Comparison of ENCODE assay signal across 23 mouse cellular contexts in the genomic region with DNA sequence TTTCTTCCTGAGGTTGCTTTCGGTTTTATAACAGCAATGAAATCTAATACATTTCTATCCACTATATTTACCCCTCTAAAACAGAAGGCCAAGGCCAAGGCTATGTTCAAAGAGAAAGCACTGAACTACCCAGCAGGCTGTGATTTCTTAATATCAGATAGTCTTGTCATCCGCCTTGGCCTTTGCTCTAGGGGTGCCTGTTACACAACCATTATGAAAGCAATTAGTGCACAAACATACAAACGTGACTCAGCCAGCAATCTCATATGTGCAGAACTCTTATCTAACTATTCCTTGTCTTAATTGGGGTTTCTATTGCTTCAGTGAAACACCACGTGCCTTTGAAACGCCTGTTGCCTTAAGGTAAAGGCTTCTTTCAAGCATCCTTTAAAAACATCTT. TPM values are rescaled to one million over a fixed set of nuclear protein-coding genes. Genes with fewer than 3 reads are reported as not detected.
A peak's percentile ranks its signal among the peaks of the same experiment; 100 is the strongest.
DNase-seq lines count a peak whose midpoint lies in the region; ATAC-seq and TF ChIP-seq lines count a peak whose summit lies in the region.
"Had no signal": no experiment of that assay in that cellular context is flagged by ENCODE, and none has a peak within 500 bp of the region (broad histone marks: within the 10 kb centered on the region; RNA-seq: fewer than 3 reads in every experiment).

No protein-coding gene starts in this region.

- H3K4me1 ChIP-seq in lung, postnatal 0 days (ENCODE audit: insufficient read depth, low read depth, low read length), result 0 out of 2 replicates have a peak, but pooled peaks cover 3% of the 10 kb centered on the region
- peaks cover 2 to 9% of the 10 kb centered on the region in 2 experiments; a peak in 2 of 4 replicates for H3K4me1 ChIP-seq in MEL (ENCODE audit: control insufficient read depth in 1 of 2, insufficient read depth in 2 of 2, low read length in 2 of 2)
- H3K4me1 ChIP-seq in intestine, postnatal 0 days (replicated peaks; ENCODE audit: control insufficient read depth, insufficient read depth, low read length), result no peaks in the 10 kb centered on the region
- H3K4me1 ChIP-seq in kidney, embryonic 15.5 days, result no peaks in the 10 kb centered on the region
- H3K4me1 ChIP-seq: embryonic facial prominence, embryonic 13.5 days; forebrain, embryonic 15.5 days; hindbrain, embryonic 12.5 days; midbrain, embryonic 15.5 days had no signal

- H3K9me3 ChIP-seq in lung, postnatal 0 days (ENCODE audit: low read length), result no peaks in the 10 kb centered on the region
- no peaks in the 10 kb centered on the region for H3K9me3 ChIP-seq in MEL (replicated peaks; ENCODE audit: insufficient read depth, low read length)
- H3K9me3 ChIP-seq in intestine, postnatal 0 days (ENCODE audit: control insufficient read depth), result no peaks in the 10 kb centered on the region
- H3K9me3 ChIP-seq in kidney, embryonic 15.5 days (replicated peaks), result no peaks in the 10 kb centered on the region
- H3K9me3 ChIP-seq: embryonic facial prominence, embryonic 13.5 days; forebrain, embryonic 15.5 days; heart, embryonic 10.5 days; hindbrain, embryonic 12.5 days; midbrain, embryonic 15.5 days had no signal

- H3K4me2 ChIP-seq in lung, postnatal 0 days (replicated peaks; ENCODE audit: low read depth, low read length), result no peak overlapping the region
- no peak overlapping the region for H3K4me2 ChIP-seq in intestine, postnatal 0 days (replicated peaks; ENCODE audit: low read depth)
- no peak overlapping the region for H3K4me2 ChIP-seq in kidney, embryonic 15.5 days
- H3K4me2 ChIP-seq: embryonic facial prominence, embryonic 13.5 days; forebrain, embryonic 15.5 days; hindbrain, embryonic 12.5 days; midbrain, embryonic 15.5 days had no signal

- H3K79me2 ChIP-seq in MEL (ENCODE audit: control insufficient read depth, insufficient read depth, low read length, poor library complexity), result no peaks in the 10 kb centered on the region

- no peak overlapping the region for H3K27ac ChIP-seq in lung, postnatal 0 days (ENCODE audit: low read length)
- H3K27ac ChIP-seq in MEL (ENCODE audit: control insufficient read depth, low read depth, low read length), result no peak overlapping the region
- peak overlapping the region; percentile 58 for H3K27ac ChIP-seq in intestine, postnatal 0 days (ENCODE audit: low read depth, low read length)
- H3K27ac ChIP-seq in kidney, embryonic 15.5 days, result no peak overlapping the region
- H3K27ac ChIP-seq: embryonic facial prominence, embryonic 13.5 days; forebrain, embryonic 15.5 days; heart, embryonic 10.5 days; hindbrain, embryonic 12.5 days; liver, embryonic 14.5 days; midbrain, embryonic 15.5 days had no signal

- H3K4me3 ChIP-seq in lung, postnatal 0 days (ENCODE audit: low read depth, low read length), result no peak overlapping the region
- no peak overlapping the region for H3K4me3 ChIP-seq in MEL (ENCODE audit: control insufficient read depth in 1 of 2, insufficient read depth in 1 of 2, low read depth in 2 of 2, low read length in 2 of 2)
- H3K4me3 ChIP-seq in intestine, postnatal 0 days (ENCODE audit: low read depth, low read length), result no peak overlapping the region
- H3K4me3 ChIP-seq in kidney, embryonic 15.5 days (replicated peaks), result no peak overlapping the region
- H3K4me3 ChIP-seq: embryonic facial prominence, embryonic 13.5 days; forebrain, embryonic 15.5 days; heart, embryonic 10.5 days; hindbrain, embryonic 12.5 days; midbrain, embryonic 15.5 days; myocyte had no signal

- no peak for TF ChIP-seq CTCF in lung, postnatal 0 days (IDR thresholded peaks at IDR 0.05)
- TF ChIP-seq CTCF in MEL (IDR thresholded peaks at IDR 0.05 in 2 of 3, conservative IDR thresholded peaks at IDR 0.05 in 1 of 3; ENCODE audit: control insufficient read depth in 1 of 3, insufficient read depth in 1 of 3, low read depth in 2 of 3, low read length in 3 of 3, poor library complexity in 1 of 3, severe bottlenecking in 1 of 3), result no peak
- no peak for TF ChIP-seq CTCF in intestine, postnatal 0 days (IDR thresholded peaks at IDR 0.05; ENCODE audit: low read depth)

- WGBS in lung, postnatal 0 days, result 58% methylated on average over 5 of the region's 5 CpGs
- WGBS in intestine, postnatal 0 days, result 50% methylated on average over 5 of the region's 5 CpGs
- WGBS in kidney, embryonic 15.5 days, result 84% methylated on average over 5 of the region's 5 CpGs

- no peak for TF ChIP-seq POLR2A in MEL (IDR thresholded peaks at IDR 0.05; ENCODE audit: control insufficient read depth in 1 of 2, insufficient read depth in 1 of 2, low read depth in 1 of 2, low read length in 2 of 2, poor library complexity in 1 of 2)

- H3K27me3 ChIP-seq in lung, postnatal 0 days (replicated peaks; ENCODE audit: insufficient read depth, low read length), result no peaks in the 10 kb centered on the region
- no peaks in the 10 kb centered on the region for H3K27me3 ChIP-seq in MEL (ENCODE audit: control insufficient read depth in 1 of 2, insufficient read depth in 2 of 2, low read length in 2 of 2)
- H3K27me3 ChIP-seq in intestine, postnatal 0 days (replicated peaks; ENCODE audit: control insufficient read depth, insufficient read depth, low read length), result no peaks in the 10 kb centered on the region
- H3K27me3 ChIP-seq in kidney, embryonic 15.5 days, result no peaks in the 10 kb centered on the region
- H3K27me3 ChIP-seq: embryonic facial prominence, embryonic 13.5 days; forebrain, embryonic 15.5 days; hindbrain, embryonic 12.5 days; midbrain, embryonic 15.5 days; Patski had no signal

- H3K36me3 ChIP-seq in lung, postnatal 0 days (ENCODE audit: insufficient read depth, low read length), result no peaks in the 10 kb centered on the region
- no peaks in the 10 kb centered on the region; a peak in 1 of 4 replicates for H3K36me3 ChIP-seq in MEL (ENCODE audit: control insufficient read depth in 1 of 2, insufficient read depth in 2 of 2, low read length in 2 of 2)
- no peaks in the 10 kb centered on the region for H3K36me3 ChIP-seq in intestine, postnatal 0 days (ENCODE audit: control insufficient read depth, insufficient read depth)
- 0 out of 2 replicates have a peak, but pooled peaks cover 4% of the 10 kb centered on the region for H3K36me3 ChIP-seq in kidney, embryonic 15.5 days
- H3K36me3 ChIP-seq: forebrain, embryonic 15.5 days; hindbrain, embryonic 12.5 days; midbrain, embryonic 15.5 days had no signal

- DNase-seq in lung, postnatal 0 days (ENCODE audit: low spot score), result peak; percentile 57
- no peak for DNase-seq in lung, postnatal 10 days
- DNase-seq in MEL (ENCODE audit: low read depth, low spot score), result no peak
- DNase-seq in adrenal gland, postnatal 10 days, result peak; percentile 59
- no peak for DNase-seq in left cerebral cortex, adult 18-20 months (ENCODE audit: low spot score in 2 of 2)
- DNase-seq in gastrocnemius, postnatal 25 days, result no peak
- DNase-seq: cerebellum, adult 9-11 months; gastrocnemius, postnatal 14 days; heart, postnatal 10 days; kidney, adult 9 months; kidney, postnatal 36 days; right cerebral cortex, postnatal 25 days; thymus, postnatal 36 days had no signal

- peak; percentile 65 for ATAC-seq in lung, postnatal 0 days
- peak; percentile 95 for ATAC-seq in intestine, postnatal 0 days
- ATAC-seq in kidney, embryonic 15.5 days (replicated peaks; ENCODE audit: low FRiP score), result no peak
- ATAC-seq: forebrain, embryonic 15.5 days; midbrain, embryonic 15.5 days; Patski had no signal

- no peak overlapping the region for H3K9ac ChIP-seq in lung, postnatal 0 days (replicated peaks; ENCODE audit: low read depth)
- H3K9ac ChIP-seq in MEL (ENCODE audit: control insufficient read depth, low read depth, low read length, poor library complexity, severe bottlenecking), result no peak overlapping the region
- H3K9ac ChIP-seq in intestine, postnatal 0 days (ENCODE audit: low read depth, low read length), result no peak overlapping the region
- H3K9ac ChIP-seq in kidney, embryonic 15.5 days, result no peak overlapping the region
- H3K9ac ChIP-seq: embryonic facial prominence, embryonic 13.5 days; forebrain, embryonic 15.5 days; hindbrain, embryonic 12.5 days; liver, embryonic 14.5 days; midbrain, embryonic 15.5 days had no signal

- TF ChIP-seq EP300 in lung, postnatal 0 days (IDR thresholded peaks at IDR 0.05), result peak; percentile 49; the same call in 1 of the 2 replicates
- TF ChIP-seq EP300 in MEL (IDR thresholded peaks at IDR 0.05; ENCODE audit: low read depth in 1 of 2, low read length in 2 of 2), result no peak

- TF ChIP-seq RAD21 in MEL (IDR thresholded peaks at IDR 0.05; ENCODE audit: low read depth, low read length), result no peak

RNA-seq across cellular contexts. Expression of a gene that starts 5.9 kb away (rescaled TPM):
- polyA plus RNA-seq in lung, postnatal 0 days (2015; fragmentation: Nextera tagmentation; extraction: Ambion mirVana), result 133 and 137 TPM in 2 replicates
- 49.3 and 50.6 TPM in 2 replicates for total RNA-seq in MEL (2012; rRNA removed)
- polyA plus RNA-seq in MEL (2012; ENCODE audit: insufficient read depth in 1 of 2, insufficient read length in 2 of 2, low read depth in 1 of 2, low replicate concordance in 2 of 2, missing spikeins in 1 of 2), result 100 to 1,000 TPM in 1 of 2 experiments, not detected in 1; 155 TPM
- total RNA-seq in adrenal gland, postnatal 10 days (2021), result 10 to 100 TPM; 84.8 to 86.0 TPM
- polyA plus RNA-seq in intestine, postnatal 0 days (2015; fragmentation: Nextera tagmentation; extraction: Ambion mirVana), result 151 and 153 TPM in 2 replicates
- 178 and 184 TPM in 2 replicates for polyA plus RNA-seq in kidney, embryonic 15.5 days (2015; fragmentation: Nextera tagmentation; extraction: Ambion mirVana)
- total RNA-seq in left cerebral cortex, adult 18-20 months (2021), result 10 to 100 TPM; 88.2 to 91.3 TPM
- 10 to 100 TPM; 48.1 to 52.8 TPM for total RNA-seq in gastrocnemius, postnatal 25 days (2021)

RNA-seq across cellular contexts. Expression of a gene that starts 27.9 kb away (rescaled TPM):
- polyA plus RNA-seq in lung, postnatal 0 days (2015; fragmentation: Nextera tagmentation; extraction: Ambion mirVana), result 42.1 and 47.8 TPM in 2 replicates
- 53.0 and 59.6 TPM in 2 replicates for total RNA-seq in MEL (2012; rRNA removed)
- 10 to 100 TPM in 1 of 2 experiments, not detected in 1; 55.6 TPM for polyA plus RNA-seq in MEL (2012; ENCODE audit: insufficient read depth in 1 of 2, insufficient read length in 2 of 2, low read depth in 1 of 2, low replicate concordance in 2 of 2, missing spikeins in 1 of 2)
- total RNA-seq in adrenal gland, postnatal 10 days (2021), result 10 to 100 TPM; 85.6 to 87.4 TPM
- 53.9 and 57.2 TPM in 2 replicates for polyA plus RNA-seq in intestine, postnatal 0 days (2015; fragmentation: Nextera tagmentation; extraction: Ambion mirVana)
- polyA plus RNA-seq in kidney, embryonic 15.5 days (2015; fragmentation: Nextera tagmentation; extraction: Ambion mirVana), result 72.3 and 75.2 TPM in 2 replicates
- total RNA-seq in left cerebral cortex, adult 18-20 months (2021), result 100 to 1,000 TPM; 145 to 150 TPM
- 10 to 100 TPM; 18.8 to 26.1 TPM for total RNA-seq in gastrocnemius, postnatal 25 days (2021)

RNA-seq across cellular contexts. Expression of a gene that starts 33.8 kb away (rescaled TPM):
- 5.2 and 8.2 TPM in 2 replicates for polyA plus RNA-seq in lung, postnatal 0 days (2015; fragmentation: Nextera tagmentation; extraction: Ambion mirVana)
- 15.7 and 17.6 TPM in 2 replicates for total RNA-seq in MEL (2012; rRNA removed)
- polyA plus RNA-seq in MEL (2012; ENCODE audit: insufficient read depth in 1 of 2, insufficient read length in 2 of 2, low read depth in 1 of 2, low replicate concordance in 2 of 2, missing spikeins in 1 of 2), result 10 to 100 TPM in 1 of 2 experiments, not detected in 1; 19.6 TPM
- 10 to 100 TPM in 1 of 2 experiments, 1 to 10 TPM in 1; 8.9 to 11.1 TPM for total RNA-seq in adrenal gland, postnatal 10 days (2021)
- polyA plus RNA-seq in intestine, postnatal 0 days (2015; fragmentation: Nextera tagmentation; extraction: Ambion mirVana), result 27.7 and 30.9 TPM in 2 replicates
- polyA plus RNA-seq in kidney, embryonic 15.5 days (2015; fragmentation: Nextera tagmentation; extraction: Ambion mirVana), result 48.0 and 51.1 TPM in 2 replicates
- 1 to 10 TPM; 1.0 to 1.2 TPM for total RNA-seq in left cerebral cortex, adult 18-20 months (2021)
- total RNA-seq in gastrocnemius, postnatal 25 days (2021), result under 1 TPM; 0.46 TPM

RNA-seq across cellular contexts. Expression of a gene that starts 37.8 kb away (rescaled TPM):
- 54.6 and 54.8 TPM in 2 replicates for polyA plus RNA-seq in lung, postnatal 0 days (2015; fragmentation: Nextera tagmentation; extraction: Ambion mirVana)
- 18.3 and 19.3 TPM in 2 replicates for total RNA-seq in MEL (2012; rRNA removed)
- 10 to 100 TPM in 1 of 2 experiments, not detected in 1; 26.2 TPM for polyA plus RNA-seq in MEL (2012; ENCODE audit: insufficient read depth in 1 of 2, insufficient read length in 2 of 2, low read depth in 1 of 2, low replicate concordance in 2 of 2, missing spikeins in 1 of 2)
- 10 to 100 TPM; 38.0 to 41.8 TPM for total RNA-seq in adrenal gland, postnatal 10 days (2021)
- polyA plus RNA-seq in intestine, postnatal 0 days (2015; fragmentation: Nextera tagmentation; extraction: Ambion mirVana), result 31.0 and 35.3 TPM in 2 replicates
- polyA plus RNA-seq in kidney, embryonic 15.5 days (2015; fragmentation: Nextera tagmentation; extraction: Ambion mirVana), result 27.8 and 29.9 TPM in 2 replicates
- 10 to 100 TPM; 32.3 to 35.0 TPM for total RNA-seq in left cerebral cortex, adult 18-20 months (2021)
- 10 to 100 TPM; 48.6 to 51.3 TPM for total RNA-seq in gastrocnemius, postnatal 25 days (2021)

Comparison
In these comparisons a context has a peak if more than half of its experiments do, and no peak if none do; other contexts are left out.
1. DNase-seq: peak in lung, postnatal 0 days (single experiment) and adrenal gland, postnatal 10 days (single experiment); none in lung, postnatal 10 days (single experiment), MEL (single experiment), left cerebral cortex, adult 18-20 months (0 of 2) and gastrocnemius, postnatal 25 days (single experiment).